Mouse (Mus musculus) stomach, embryonic 14.5 days (tissue): ENCODE data around the gene Casd1. TPM values are rescaled to one million over a fixed set of nuclear protein-coding genes. Genes with fewer than 3 reads are reported as not detected.

Source experiments
- ATAC-seq: fragments of 200-750 bp; cut with Nextera tagmentation; 2 replicates; pipeline ENCODE4 v1.8.0; 2017; ENCODE audit warnings: low read depth, moderate TSS enrichment; ENCODE audit not compliant: insufficient number of reproducible peaks, insufficient read depth, low FRiP score
- H3K27ac ChIP-seq: fragments of 300-500 bp; sonication (generic); 2 replicates; pipeline ENCODE4 v1.5.1; 2014; ENCODE audit warnings: mild to moderate bottlenecking, low read length, moderate library complexity, mixed read lengths
- H3K27me3 ChIP-seq: fragments of 300-500 bp; sonication (generic); 2 replicates; pipeline ENCODE4 v1.6.1; 2014; ENCODE audit warnings: low read length, control low read depth, mixed read lengths; ENCODE audit not compliant: control insufficient read depth, insufficient read depth
- H3K36me3 ChIP-seq: fragments of 300-500 bp; sonication (generic); 2 replicates; pipeline ENCODE4 v1.6.1; 2014; ENCODE audit warnings: mild to moderate bottlenecking, control low read depth, low read length, moderate library complexity, mixed read lengths; ENCODE audit not compliant: control insufficient read depth, insufficient read depth
- H3K4me1 ChIP-seq: fragments of 300-500 bp; sonication (generic); 2 replicates; pipeline ENCODE4 v1.6.1; 2014; ENCODE audit warnings: low read length, control low read depth, mixed read lengths; ENCODE audit not compliant: control insufficient read depth, insufficient read depth
- H3K4me2 ChIP-seq: fragments of 300-500 bp; sonication (generic); replicated peaks from 2 replicates; pipeline ENCODE4 v1.6.1; 2014; ENCODE audit warnings: low read depth, low read length, control low read depth
- H3K4me3 ChIP-seq: fragments of 300-500 bp; sonication (generic); 2 replicates; pipeline ENCODE4 v1.5.1; 2014; ENCODE audit warnings: low read depth, low read length, control low read depth
- H3K9ac ChIP-seq: fragments of 300-500 bp; sonication (generic); replicated peaks from 2 replicates; pipeline ENCODE4 v1.6.1; 2014; ENCODE audit warnings: low read depth, mild to moderate bottlenecking, control low read depth, low read length, moderate library complexity, mixed read lengths
- H3K9me3 ChIP-seq: fragments of 300-500 bp; sonication (generic); 2 replicates; pipeline ENCODE4 v1.6.1; 2016; ENCODE audit warnings: low read depth, low read length, control low read depth; ENCODE audit not compliant: control insufficient read depth
- WGBS: fragments of 180-500 bp; shearing (Covaris S2); extraction: QIAGEN DNeasy Blood & Tissue Kit; methylation state at CpG from one replicate; pipeline ENCODE4 v1.1.7; 2014; 5-methylcytosine and 5-hydroxymethylcytosine counted together
- polyA plus RNA-seq: library from polyadenylated mRNA; unstranded; fragments of >200 nt; fragmentation: Nextera tagmentation; extraction: Ambion mirVana; gene quantifications from 2 replicates; pipeline ENCODE4 v1.2.1, GENCODE M21; 2014

The Casd1 gene
- polyA plus RNA-seq: 37.6 and 42.3 TPM in 2 replicates

GRCm38 (mm10) chr6:4600658-4601296, at the start of gene Casd1:
Gene Casd1, plus strand, starts transcription at chr6:4600839.
- Histone ChIP-seq H3K27ac (peak within 1 kb of the TSS; percentile 94), H3K4me2 (peak within 1 kb of the TSS; percentile 91), H3K9me3 (no peaks in the 10 kb centered on the region), H3K4me3 (peak within 1 kb of the TSS; percentile 79), H3K4me1 (peaks cover 14% of the 10 kb centered on the region; the same call in 1 of the 2 replicates), H3K27me3 (no peaks in the 10 kb centered on the region), H3K36me3 (no peaks in the 10 kb centered on the region), H3K9ac (peak within 1 kb of the TSS; percentile 98)
- peak; percentile 86 for ATAC-seq
- under 1% methylated on average over 43 of the region's 64 CpGs for WGBS

DNA sequence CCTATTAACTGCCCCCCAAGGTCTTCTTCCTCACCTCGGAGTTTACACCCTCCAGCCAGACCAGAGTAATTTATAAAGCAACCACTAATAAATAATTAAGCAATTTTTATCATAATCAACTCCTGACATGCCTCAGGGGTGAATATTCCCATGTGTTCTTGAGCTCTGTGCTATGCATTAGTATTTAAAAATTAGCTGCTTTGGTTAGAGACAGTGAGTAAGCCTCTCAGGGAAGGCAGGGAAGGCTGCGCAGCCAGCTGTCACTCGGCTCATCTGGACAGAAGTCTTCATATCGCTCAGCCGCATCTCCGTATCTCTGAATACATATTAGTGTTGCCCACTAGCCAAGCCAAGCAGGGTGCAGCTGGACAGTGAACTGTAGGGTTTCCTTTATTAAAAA, 45.3 kb upstream of the Casd1 start:
- H3K9me3 ChIP-seq: no peaks in the 10 kb centered on the region
- ATAC-seq: no peak
- H3K27ac ChIP-seq: no peak overlapping the region
- no peaks in the 10 kb centered on the region for H3K27me3 ChIP-seq
- H3K36me3 ChIP-seq: no peaks in the 10 kb centered on the region
- H3K4me3 ChIP-seq: no peak overlapping the region
- H3K4me1 ChIP-seq: peaks cover 11% of the 10 kb centered on the region
- WGBS: 70% methylated on average over 6 of the region's 6 CpGs
- H3K9ac ChIP-seq: no peak overlapping the region
- H3K4me2 ChIP-seq: no peak overlapping the region

GRCm38 (mm10) chr6:4557086-4557485, 43.6 kb upstream of the Casd1 start:
- no peak overlapping the region for H3K9ac ChIP-seq
- no peak overlapping the region for H3K4me3 ChIP-seq
- 62% methylated on average over 8 of the region's 8 CpGs for WGBS
- no peak overlapping the region for H3K4me2 ChIP-seq
- H3K4me1 ChIP-seq: peaks cover 20% of the 10 kb centered on the region
- ATAC-seq: no peak
- H3K27me3 ChIP-seq: no peaks in the 10 kb centered on the region
- H3K27ac ChIP-seq: no peak overlapping the region
- no peaks in the 10 kb centered on the region for H3K9me3 ChIP-seq
- H3K36me3 ChIP-seq: no peaks in the 10 kb centered on the region

- ATAC-seq: peak; percentile 71; the same call in 1 of the 2 replicates
- Histone ChIP-seq H3K9me3 (no peaks in the 10 kb centered on the region), H3K27me3 (no peaks in the 10 kb centered on the region), H3K9ac (no peak overlapping the region), H3K4me1 (peaks cover 20% of the 10 kb centered on the region), H3K27ac (no peak overlapping the region), H3K4me3 (no peak overlapping the region), H3K4me2 (no peak overlapping the region), H3K36me3 (no peaks in the 10 kb centered on the region)
- WGBS: 18% methylated on average over 7 of the region's 7 CpGs
Measured at GRCm38 (mm10) chr6:4557678-4558077, 43.0 kb upstream of the Casd1 start.

DNA sequence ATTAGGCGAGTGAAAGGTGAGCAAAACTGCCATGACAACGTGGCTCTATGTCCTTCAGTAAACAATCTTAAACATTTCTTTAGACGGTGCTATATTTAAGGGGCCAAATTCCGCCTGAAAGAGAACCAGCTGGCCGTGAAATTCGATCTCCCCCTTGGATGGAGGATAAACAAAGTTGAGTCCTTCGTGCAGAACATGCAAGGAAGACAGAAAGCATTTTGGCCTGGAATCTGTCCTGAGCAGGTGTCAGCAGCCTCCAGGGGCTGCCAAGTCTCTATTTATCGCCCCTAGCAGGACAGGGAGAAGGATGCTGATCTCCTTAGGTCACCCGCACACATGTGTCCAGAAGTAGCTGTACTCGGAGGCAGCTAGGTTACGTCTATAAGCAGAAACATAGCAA, 39.5 kb upstream of the Casd1 start:
- ATAC-seq: peak; percentile 70; the same call in 1 of the 2 replicates
- Histone ChIP-seq H3K4me1 (peaks cover 17% of the 10 kb centered on the region; the same call in 1 of the 2 replicates), H3K4me2 (peak overlapping the region; percentile 8; the same call in 1 of the 2 replicates), H3K27me3 (no peaks in the 10 kb centered on the region), H3K27ac (peak overlapping the region; percentile 68; the same call in 1 of the 2 replicates), H3K36me3 (no peaks in the 10 kb centered on the region), H3K9ac (no peak overlapping the region), H3K4me3 (no peak overlapping the region), H3K9me3 (no peaks in the 10 kb centered on the region)
- 9% methylated on average over 11 of the region's 11 CpGs for WGBS

DNA sequence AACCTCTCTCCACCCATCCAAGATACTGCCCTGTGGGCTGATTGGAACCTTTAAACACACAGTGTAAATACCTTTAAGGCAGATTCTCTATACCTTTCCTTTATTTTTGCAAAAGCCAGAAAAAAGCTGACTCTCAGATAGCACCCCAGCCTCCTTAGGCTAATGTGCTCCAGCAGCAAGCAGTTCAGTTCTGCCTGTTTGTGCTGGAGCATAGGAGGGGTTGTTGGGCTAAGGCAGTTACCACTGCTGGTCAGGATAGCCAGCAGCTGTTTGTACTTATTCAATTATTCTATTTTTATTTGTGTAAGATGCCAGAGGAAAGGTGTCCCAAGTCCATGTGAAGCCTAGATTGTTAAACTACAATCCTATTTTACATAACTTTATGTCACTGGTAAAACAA, 39.0 kb upstream of the Casd1 start:
- no peak for ATAC-seq
- no peaks in the 10 kb centered on the region for H3K9me3 ChIP-seq
- no peak overlapping the region for H3K9ac ChIP-seq
- no peaks in the 10 kb centered on the region for H3K27me3 ChIP-seq
- no peaks in the 10 kb centered on the region for H3K36me3 ChIP-seq
- H3K27ac ChIP-seq: peak overlapping the region; percentile 68; the same call in 1 of the 2 replicates
- 0 out of 2 replicates have a peak overlapping the region, but pooled peaks have one; percentile 8 for H3K4me2 ChIP-seq
- H3K4me1 ChIP-seq: peaks cover 17% of the 10 kb centered on the region; the same call in 1 of the 2 replicates
- no peak overlapping the region for H3K4me3 ChIP-seq

DNA sequence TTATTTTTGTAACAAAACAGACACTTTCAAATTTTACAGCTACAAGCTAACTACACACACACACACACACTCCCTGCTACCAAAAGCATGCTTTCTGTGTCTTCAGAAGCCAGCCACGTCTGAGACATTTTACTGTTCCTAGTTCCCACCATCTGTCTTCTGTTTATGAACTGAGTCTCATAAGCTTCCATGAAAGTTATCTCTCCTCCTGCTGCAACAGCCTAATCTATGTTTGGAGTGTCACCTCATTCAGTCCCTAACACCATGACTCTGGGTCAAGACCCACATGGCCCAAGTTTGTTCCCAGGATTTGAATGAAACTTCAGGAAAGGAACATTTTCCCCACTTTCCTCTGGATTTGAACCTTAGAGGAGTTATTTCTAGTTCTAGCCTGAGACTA, 38.2 kb upstream of the Casd1 start:
- H3K36me3 ChIP-seq: no peaks in the 10 kb centered on the region
- no peak overlapping the region for H3K4me2 ChIP-seq
- no peaks in the 10 kb centered on the region for H3K27me3 ChIP-seq
- no peak overlapping the region for H3K27ac ChIP-seq
- H3K4me3 ChIP-seq: no peak overlapping the region
- H3K4me1 ChIP-seq: peaks cover 17% of the 10 kb centered on the region; the same call in 1 of the 2 replicates
- WGBS: 28% methylated on average over 1 of the region's 1 CpGs
- ATAC-seq: no peak
- H3K9me3 ChIP-seq: no peaks in the 10 kb centered on the region
- H3K9ac ChIP-seq: no peak overlapping the region

GRCm38 (mm10) chr6:4563477-4563876, 37.2 kb upstream of the Casd1 start:
- Histone ChIP-seq H3K9me3 (no peaks in the 10 kb centered on the region), H3K4me1 (peaks cover 14% of the 10 kb centered on the region; the same call in 1 of the 2 replicates), H3K9ac (no peak overlapping the region), H3K27me3 (no peaks in the 10 kb centered on the region), H3K36me3 (no peaks in the 10 kb centered on the region), H3K27ac (no peak overlapping the region), H3K4me2 (no peak overlapping the region), H3K4me3 (no peak overlapping the region)
- 59% methylated on average over 5 of the region's 5 CpGs for WGBS
- no peak for ATAC-seq

DNA sequence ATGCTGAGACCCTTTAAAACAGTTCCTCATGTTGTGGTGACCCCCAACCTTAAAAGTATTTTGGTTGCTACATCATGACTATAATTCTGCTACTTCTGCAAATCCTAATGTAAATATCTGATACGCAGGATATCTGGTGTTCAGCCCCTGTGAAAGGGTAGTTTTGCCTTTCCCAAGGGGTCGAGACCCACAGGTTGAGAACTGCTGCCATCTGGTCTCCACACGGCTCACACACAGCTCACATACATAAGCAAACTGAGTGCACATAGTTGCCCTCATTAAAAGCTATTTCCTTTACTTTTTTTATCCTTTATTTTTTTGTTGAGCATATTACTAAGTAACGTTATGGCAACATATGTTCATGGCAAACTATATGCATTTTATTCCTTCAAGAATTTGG, 30.2 kb upstream of the Casd1 start:
- Histone ChIP-seq H3K27me3 (no peaks in the 10 kb centered on the region), H3K27ac (no peak overlapping the region), H3K4me1 (no peaks in the 10 kb centered on the region), H3K36me3 (no peaks in the 10 kb centered on the region), H3K9me3 (no peaks in the 10 kb centered on the region), H3K4me2 (no peak overlapping the region), H3K9ac (no peak overlapping the region), H3K4me3 (no peak overlapping the region)
- WGBS: 41% methylated on average over 4 of the region's 4 CpGs
- ATAC-seq: no peak
